Mouse (Mus musculus): ENCODE results near the gene Mettl8.

DNA sequence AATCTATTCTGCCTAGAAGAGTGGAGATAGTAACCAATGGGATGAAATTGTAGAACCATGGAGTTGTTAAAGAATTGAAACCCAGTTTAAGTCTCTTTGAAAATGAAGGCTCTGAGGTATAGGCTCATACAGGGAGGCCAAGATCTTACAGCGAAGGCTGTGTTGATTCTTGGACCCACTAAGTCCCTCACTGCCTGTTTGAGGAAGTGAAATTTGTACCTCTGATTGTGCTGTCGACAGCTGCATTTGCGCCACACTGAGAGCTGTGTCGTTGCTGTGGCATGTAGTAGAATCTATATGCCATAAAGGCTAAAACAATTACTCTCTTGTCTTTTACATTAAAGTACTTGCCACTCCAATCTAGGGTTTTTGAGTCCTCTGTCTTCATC lies 47.9 kb upstream of the Mettl8 start:
- TF ChIP-seq POLR2A (IDR thresholded peaks at IDR 0.05; ENCODE audit: control insufficient read depth, extremely low read depth, insufficient read depth, low read length, poor library complexity), result no peak
- no peak for TF ChIP-seq CTCF (IDR thresholded peaks at IDR 0.05; ENCODE audit: borderline replicate concordance, control insufficient read depth, extremely low read depth, insufficient read depth, low read length, poor library complexity)

All from thymus, adult 2 months (tissue).